Mouse (Mus musculus): ENCODE data around the gene Rpgrip1.

Gene Rpgrip1

DNA sequence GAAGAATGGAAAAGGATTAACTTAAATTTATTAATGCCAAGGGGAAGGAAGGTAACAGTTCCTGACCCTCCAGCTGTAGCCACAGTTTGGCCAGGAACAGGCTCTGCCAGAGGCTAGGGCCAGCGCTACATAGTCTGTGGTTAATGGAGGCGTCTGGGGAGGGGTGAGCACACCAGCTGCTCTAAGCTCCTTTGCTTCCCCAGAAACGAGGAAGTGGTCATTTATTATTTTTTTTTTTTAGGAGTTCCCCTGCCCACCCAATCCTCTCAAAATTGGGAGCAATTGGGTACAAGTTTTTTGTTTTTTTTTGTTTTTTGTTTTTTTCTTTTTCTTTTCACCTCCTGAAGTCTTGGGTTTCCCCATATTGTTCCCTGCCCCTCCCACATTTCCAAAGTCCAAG lies 87.6 kb downstream of the Rpgrip1 start:
- no peak for DNase-seq

DNA sequence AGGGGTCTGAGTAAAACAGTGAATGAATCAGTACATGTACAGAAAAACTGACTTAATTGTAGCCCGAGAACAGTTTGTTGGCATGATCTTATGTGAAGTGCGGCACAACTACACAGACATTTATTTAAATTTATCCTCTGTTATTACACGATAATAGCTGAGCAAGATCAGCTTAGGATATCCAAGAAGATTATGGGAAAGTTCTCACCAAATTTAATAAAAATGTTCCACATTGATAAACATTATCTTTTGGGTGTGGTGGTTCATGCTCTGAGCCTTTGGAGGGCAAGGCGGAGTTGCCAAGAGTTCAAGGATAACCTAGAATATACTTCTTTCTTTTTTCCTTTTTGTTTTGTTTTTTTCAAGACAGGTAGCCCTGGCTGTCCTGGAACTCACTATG lies 88.9 kb downstream of the Rpgrip1 start:
- no peak for DNase-seq
